Mouse (Mus musculus): ENCODE results near the gene Selenov. TPM values are rescaled to one million over a fixed set of nuclear protein-coding genes. Genes with fewer than 3 reads are reported as not detected.
A peak's percentile ranks its signal among the peaks of the same experiment; 100 is the strongest.

The Selenov gene
- under 1 TPM in 2 of 4 experiments, not detected in 2; 0.70 to 0.98 TPM for total RNA-seq (2022)

DNA sequence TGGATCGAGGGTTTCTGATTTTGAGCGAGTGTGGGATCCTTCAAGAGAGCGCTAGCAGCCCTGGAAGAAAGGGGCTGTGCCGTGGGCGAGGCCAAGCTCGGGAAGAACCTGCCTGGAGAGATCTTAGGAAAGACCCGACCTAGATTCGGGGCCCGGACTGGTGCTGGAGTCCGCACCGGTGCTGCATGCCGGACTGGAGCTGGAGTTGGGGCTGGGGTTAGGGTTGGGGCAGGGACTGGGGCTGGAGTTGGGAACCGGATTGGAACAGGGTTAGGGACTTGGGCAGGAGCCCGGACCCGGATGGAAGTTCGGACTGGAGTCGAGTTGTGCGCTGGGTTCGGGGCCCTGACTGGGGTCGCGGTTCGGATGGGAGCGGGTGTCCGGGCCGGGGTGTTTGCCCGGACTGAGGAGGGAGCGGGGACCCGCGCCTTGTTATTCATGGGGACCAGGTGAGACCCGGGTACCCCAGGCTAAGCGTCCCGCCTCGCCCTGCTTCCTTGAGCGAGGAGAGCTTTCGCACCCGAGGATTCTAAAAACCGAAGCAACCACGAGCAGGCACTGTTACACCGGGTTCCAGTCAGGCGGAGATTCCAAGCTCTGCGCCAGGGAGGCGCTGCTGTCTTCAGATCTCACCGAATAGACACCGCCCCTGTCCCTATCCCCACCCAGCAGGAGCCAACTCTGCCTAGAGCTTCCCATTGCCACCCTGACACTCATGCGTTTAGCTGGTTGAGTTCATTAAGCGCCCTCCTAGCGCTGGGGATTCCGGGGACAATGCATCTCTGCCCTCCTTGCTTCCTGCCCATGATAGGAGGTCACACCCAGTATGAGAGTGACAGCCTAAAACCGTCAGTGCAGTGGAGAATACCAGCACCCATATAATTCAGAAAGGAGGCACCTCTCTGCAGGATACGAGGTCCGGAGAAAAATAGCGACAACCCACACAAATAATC, at the start of gene Selenov:
Selenov (minus strand) TSS at position 549 of the 953 bp plus-strand sequence.
- peak in 1 of 2 experiments; percentile 28 for DNase-seq (ENCODE audit: low spot score in 2 of 2)

DNA sequence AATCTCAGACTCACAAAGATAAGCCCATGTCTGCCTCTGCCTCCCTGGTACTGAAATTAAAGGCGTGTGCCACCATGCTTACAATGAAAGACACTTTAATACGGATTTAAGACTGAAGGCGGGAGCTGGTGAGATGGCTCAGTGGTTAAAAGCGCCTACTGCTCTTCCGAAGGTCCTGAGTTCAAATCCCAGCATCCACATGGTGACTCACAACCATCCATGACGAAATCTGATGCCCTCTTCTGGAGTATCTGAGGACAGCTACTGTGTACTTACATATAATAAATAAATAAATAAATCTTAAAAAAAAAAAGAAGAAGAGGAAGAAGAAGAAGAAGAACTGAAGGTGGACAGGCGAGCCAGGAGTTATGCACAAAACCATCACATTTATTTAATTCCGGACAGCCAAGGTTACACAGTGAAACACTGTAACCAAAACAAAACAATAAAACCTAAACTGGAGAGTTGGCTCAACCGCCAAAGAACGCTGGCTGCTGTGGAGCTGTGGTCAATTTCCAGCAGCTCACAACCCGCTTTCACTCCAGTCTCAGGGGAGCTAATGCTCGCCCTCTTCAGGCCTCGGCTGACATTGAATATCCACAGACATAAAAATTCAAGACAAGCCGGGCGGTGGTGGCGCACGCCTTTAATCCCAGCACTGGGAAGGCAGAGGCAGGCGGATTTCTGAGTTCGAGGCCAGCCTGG, 48.4 kb upstream of the Selenov start:
- peak in 1 of 2 experiments; percentile 30 for DNase-seq (ENCODE audit: low spot score in 2 of 2)

DNA sequence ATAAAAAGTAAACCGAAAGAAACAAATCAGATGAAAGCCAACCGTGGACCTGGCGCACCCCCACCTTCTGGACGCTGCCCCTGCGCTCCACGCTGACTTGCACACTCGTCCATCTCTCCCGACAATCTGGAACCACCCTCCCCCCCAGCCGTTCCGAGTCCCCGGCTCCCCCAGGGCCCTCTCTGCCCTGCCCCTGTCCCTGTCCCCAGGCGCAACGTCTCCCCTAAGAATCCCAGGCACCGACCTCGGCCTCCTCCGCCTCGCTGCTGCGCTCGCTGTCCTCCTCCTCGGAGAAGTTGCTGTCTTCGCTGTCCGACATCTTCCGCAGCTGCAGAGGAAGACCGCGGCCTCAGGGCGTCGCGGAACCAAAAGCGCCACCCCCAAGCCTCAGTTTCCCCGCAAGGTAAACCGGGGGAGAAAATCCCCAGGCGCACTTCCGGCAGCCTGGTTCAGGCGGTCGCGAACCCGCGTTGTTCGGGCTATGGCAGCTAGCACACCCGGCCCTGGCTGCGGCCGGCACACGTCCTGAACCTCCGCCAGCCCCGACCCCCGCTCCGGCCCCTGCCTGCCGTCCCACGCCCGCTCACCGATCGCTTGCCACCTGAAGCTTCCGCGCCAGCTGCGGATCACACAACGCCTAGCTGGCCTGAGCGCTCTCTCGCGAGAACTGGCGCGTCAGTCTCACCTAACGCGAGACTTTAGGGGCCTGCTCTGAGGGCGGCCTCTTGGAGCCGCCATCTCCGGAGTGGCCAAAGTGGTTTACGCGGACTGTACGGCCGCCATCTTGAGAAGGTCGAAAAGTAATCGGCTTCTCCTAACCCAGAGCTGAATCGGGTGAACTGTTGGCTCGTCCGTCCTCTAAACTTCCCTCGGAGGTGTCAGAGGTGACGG, 47.4 kb upstream of the Selenov start, which contains the start of gene Supt5:
Supt5 (minus strand) TSS at position 639 of the 891 bp plus-strand sequence.
- DNase-seq (ENCODE audit: low spot score in 2 of 2), result peak; percentile 96 to 97

GRCm38 (mm10) chr7:28335471-28335870, 44.5 kb upstream of the Selenov start:
- DNase-seq (ENCODE audit: low spot score in 2 of 2), result no peak

DNA sequence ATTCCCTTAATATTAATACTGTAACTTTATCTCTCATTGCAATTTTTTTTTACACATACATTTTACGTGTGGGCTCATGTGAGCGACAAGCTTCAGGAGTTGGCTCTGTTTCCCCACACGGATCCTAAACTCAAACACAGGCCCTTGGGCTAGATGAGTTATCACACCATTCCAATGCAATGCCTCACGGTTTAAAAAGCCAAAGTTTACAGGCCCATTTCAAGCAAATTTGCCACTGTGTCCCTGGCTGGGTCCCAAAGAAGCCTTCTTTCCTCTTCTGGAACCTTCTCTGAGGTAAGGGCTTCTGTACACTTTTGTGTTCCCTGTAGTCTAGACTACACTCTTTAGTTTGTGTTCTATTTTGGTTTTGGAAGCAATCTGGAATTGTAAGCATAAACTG, 43.5 kb upstream of the Selenov start:
- DNase-seq (ENCODE audit: low spot score in 2 of 2), result no peak

DNA sequence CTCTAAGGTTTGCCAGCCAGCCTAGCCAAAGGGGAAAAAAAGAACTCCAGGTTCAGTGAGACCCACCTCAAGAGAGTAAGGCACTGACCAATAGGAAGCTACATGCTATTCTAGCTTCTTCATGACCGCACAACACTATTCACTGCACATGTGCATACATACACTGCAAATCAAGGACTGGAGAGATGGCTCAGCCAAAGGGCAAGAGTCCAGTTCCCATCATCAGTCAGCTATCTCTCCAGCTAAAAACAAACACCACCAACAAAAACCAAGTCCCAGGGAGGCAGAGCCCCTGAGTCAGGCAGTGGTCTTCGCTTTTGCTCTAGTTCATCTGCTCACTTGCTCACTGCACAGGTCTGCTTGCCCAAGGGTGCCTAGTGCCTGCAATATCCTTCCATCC, 37.3 kb upstream of the Selenov start:
- DNase-seq (ENCODE audit: low spot score in 2 of 2), result no peak

DNA sequence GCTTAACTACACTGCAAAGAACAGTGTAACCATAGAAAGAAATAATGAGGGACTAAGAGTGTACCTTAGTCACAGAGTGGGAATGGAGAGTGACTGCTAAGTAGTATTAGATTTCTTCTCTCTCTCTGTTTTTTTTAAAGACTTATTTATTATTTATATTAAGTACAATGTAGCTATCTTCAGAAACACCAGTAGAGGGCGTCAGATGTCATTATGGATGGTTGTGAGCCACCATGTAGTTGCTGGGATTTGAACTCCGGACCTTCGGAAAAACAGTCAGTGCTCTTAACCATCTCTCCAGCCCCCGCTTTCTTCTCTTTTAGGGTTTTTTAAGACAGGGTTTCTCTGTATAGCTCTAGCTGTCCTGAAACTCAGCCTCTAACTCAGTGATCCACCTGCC, 35.5 kb upstream of the Selenov start:
- no peak for DNase-seq (ENCODE audit: low spot score in 2 of 2)

DNA sequence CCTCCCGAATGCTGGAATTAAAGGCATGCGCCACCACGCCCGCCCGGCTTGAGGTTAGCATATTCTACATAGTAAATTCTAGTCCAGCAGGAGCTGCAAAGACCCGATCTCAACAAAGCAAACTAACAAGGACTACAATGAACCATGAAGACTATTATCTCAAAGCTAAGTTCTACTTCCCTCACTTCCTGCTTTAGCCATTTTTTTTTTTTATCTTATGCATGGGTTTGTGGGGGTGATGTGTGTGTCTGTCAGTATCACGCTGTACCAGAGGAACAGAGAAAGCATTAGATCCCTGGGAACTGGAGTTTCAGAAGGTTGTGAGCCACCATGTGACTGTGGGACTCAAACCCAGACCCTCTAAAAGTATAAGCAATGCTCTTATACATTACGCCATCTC, 34.3 kb upstream of the Selenov start:
- no peak for DNase-seq (ENCODE audit: low spot score in 2 of 2)

DNA sequence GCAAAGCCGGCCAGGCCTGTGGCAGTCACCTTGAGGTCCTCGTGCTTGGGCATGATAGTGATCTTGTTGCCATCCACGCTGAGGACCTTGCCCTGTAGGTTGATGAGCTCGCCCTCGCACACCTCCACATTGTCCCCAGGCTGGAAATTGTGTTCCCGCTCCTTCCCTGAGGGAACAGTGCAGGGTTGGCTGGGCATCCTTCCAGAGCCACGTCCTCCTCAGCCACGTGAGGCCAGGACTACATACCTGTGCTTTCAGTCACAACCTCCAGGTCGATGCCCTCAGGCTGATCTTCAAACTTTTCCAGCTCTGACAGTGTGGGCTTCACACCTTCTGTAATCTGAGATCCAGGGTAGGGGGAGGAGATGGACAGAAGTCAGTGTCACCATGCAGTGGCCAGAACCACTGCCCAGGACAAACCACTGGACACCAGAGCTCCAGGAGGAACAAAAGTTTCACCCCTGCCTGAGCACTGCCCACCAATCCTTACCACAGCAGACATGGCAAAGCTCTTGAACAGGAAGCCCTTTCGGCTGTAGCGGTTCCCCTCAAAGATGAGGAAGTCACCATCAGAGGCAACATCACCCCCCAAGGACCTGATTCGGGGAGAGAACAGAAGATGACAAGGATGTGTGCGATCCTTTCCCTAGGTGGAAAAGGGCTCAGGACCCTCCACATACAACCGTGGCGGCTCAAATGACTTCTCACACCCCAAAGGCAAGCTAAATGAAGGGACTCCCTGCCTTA, 31.2 kb upstream of the Selenov start:
- DNase-seq (ENCODE audit: low spot score in 2 of 2), result no peak

- no peak for DNase-seq (ENCODE audit: low spot score in 2 of 2)
These were observed 27.7 kb upstream of the Selenov start for GRCm38 (mm10) chr7:28318714-28319113.

- DNase-seq (ENCODE audit: low spot score in 2 of 2), result no peak
These were observed 27.1 kb upstream of the Selenov start for GRCm38 (mm10) chr7:28318036-28318435.

DNA sequence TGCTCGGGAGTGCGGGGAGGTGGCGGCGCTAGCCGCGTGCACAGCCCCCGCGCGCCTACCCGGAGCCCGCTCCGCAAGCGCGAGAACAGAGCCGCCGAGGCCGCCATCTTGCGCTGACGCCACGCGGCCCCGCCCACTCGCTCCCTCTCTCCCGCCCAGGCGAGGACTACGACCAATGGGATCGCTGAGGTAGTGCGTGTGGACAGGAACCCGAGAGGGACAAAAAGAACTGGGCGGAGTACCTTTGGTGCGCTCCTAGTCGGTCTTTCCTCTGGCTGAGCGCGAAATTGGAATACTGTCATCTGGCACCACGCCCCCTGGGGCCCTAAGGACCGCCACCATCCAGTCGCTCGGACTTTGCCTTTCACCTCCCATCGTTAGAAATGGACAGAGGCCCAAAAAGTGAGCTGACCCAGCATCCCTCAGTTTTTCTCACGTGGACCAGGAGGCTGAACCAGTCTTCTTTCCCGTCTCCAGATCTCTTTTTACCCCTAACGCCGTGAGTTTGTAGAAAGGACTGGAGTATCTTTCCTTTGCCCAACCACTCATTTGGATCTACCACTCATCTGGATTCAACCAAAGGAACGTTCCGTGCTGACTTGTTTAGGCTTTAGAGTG, 21.0 kb upstream of the Selenov start, which contains the start of gene Timm50:
Timm50 (minus strand) TSS at position 147 of the 618 bp plus-strand sequence.
- peak; percentile 97 to 98 for DNase-seq (ENCODE audit: low spot score in 2 of 2)

GRCm38 (mm10) chr7:28311151-28311925, 20.4 kb upstream of the Selenov start:
- peak in 1 of 2 experiments; percentile 23 for DNase-seq (ENCODE audit: low spot score in 2 of 2)

DNA sequence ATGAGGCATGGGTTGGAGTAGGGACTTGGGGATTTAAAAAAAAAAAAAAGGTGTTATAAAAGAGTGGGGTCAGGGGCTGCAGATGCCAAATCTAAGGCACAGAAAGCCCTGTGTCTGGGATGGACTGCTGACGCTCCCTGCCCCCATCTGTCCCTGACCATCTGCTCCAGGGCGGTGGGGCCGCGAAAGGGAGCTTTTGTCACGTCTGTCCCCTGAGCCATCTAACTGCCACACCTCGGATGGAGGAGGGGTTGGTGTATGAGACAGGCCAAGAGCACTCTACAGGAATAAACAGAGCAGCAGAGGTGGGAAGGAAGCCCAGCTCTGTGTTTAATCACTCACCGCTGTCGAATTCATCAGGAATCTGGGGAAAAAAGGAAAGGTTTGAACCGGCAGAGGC, 18.8 kb upstream of the Selenov start:
- DNase-seq (ENCODE audit: low spot score in 2 of 2), result no peak

- no peak for DNase-seq (ENCODE audit: low spot score in 2 of 2)
These were observed 15.2 kb upstream of the Selenov start for GRCm38 (mm10) chr7:28306216-28306615.

DNA sequence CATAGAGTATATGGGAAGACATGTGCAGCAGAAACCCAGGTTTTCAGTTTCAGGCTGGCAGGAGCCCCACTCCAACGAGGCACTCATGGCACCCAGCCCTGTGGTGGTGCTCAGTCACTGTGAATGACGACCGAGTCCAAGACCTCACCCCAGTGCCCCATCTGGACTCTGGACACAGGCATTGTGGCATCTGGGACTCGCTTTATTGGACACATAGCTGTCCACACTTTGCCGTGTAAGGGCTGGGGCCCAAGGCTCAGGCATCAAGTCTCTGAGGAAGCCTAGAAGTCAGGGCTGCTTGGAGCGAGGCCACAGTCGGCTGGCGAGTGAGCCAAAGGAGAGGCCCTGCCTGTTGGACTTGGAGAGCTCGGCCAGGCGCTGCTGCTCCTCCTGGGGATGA, 14.7 kb upstream of the Selenov start:
- no peak for DNase-seq (ENCODE audit: low spot score in 2 of 2)

DNA sequence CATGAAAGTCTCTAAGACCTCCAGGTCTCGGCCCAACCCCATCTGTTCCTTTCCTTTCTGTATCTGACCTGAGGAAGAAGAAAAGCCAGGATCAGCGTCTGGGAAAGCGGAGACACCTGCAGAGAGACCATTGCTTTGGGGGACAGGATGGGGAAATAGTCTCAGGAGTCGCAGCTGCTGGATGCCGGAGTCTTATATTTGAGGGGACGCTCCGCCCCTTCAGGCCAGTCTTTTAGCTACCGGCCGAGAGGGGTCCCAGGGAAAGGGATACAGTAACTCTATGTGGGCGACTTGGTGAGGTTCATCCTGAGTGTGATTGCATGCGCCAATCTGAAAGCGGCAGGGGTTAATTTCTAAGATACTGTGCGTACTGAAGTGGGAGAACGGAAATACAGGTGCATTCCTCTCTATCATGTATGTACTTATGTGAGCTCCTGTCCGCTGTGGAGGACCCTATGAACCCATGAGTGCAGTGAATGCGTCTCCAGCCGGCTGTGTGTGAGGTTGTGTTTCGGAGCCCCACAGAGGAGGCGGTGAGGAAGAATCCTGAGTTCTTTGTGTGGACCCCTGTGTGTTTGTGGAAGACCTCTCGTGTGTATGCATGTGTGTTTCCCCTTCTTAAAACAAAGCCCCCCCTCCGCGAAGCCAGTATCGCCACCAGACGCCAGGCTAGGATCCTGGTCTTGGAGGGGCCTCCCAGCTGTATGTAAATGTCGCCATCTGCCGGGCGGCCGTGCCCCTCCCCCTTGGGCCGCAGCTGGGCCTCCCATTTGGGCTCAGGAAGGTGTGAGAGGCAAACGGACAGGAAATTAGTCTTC, 10.8 kb upstream of the Selenov start, which contains the start of gene Dll3:
Dll3 (minus strand) TSS at position 623 of the 818 bp plus-strand sequence.
- peak in 1 of 2 experiments; percentile 21 for DNase-seq (ENCODE audit: low spot score in 2 of 2)

Measured in layer of hippocampus, adult 8-10 months (tissue).